Mouse (Mus musculus) c-Kit-positive CD71-negative TER-119-negative erythroid progenitor cells, embryonic 14.5 days (primary cell): ENCODE measurements at regions not wholly inside any gene's neighbourhood (a gene's known extent, or its start where the extent isn't known, plus 50 kb on each side); places are given as distances from the start of the nearest gene placed in this dataset.
"Not testable (repeated sequence)": the region's sequence is repeated elsewhere in the genome, so short reads cannot be mapped to it uniquely, and the experiment has no call there.

ENCODE experiments used
- DNase-seq: peaks from one replicate; pipeline ENCODE4 v3.0.0-alpha.2; 2013; ENCODE audit warnings: low read depth

GRCm38 (mm10) chr6:7790040-7790439, 54.6 kb upstream of the C1galt1 start:
- DNase-seq = no peak

GRCm38 (mm10) chr6:7789071-7789470, 55.6 kb upstream of the C1galt1 start:
- DNase-seq = no peak

- no peak for DNase-seq
Observed at GRCm38 (mm10) chr6:7785407-7785806, 59.2 kb upstream of the C1galt1 start.

- DNase-seq = peak; percentile 17
Observed at GRCm38 (mm10) chr6:7783059-7783458, 61.6 kb upstream of the C1galt1 start.

- DNase-seq = no peak
Observed at GRCm38 (mm10) chr6:7779959-7780358, 64.7 kb upstream of the C1galt1 start.

- no peak for DNase-seq
Observed at GRCm38 (mm10) chr6:7778642-7779404, 65.8 kb upstream of the C1galt1 start.

GRCm38 (mm10) chr6:7768421-7768820, 75.4 kb upstream of the Asns start:
- DNase-seq = no peak

GRCm38 (mm10) chr6:7767631-7768030, 74.6 kb upstream of the Asns start:
- no peak for DNase-seq

- DNase-seq = no peak
Observed at GRCm38 (mm10) chr6:7759385-7759784, 66.3 kb upstream of the Asns start.

GRCm38 (mm10) chr6:7753895-7754294, 60.8 kb upstream of the Asns start:
- DNase-seq = no peak

GRCm38 (mm10) chr6:7752885-7753611, 60.0 kb upstream of the Asns start:
- DNase-seq = no peak

- no peak for DNase-seq
Observed at GRCm38 (mm10) chr6:7748536-7748935, 55.5 kb upstream of the Asns start.

- not testable (repeated sequence) for DNase-seq
Observed at GRCm38 (mm10) chr6:7744257-7744656, 51.2 kb upstream of the Asns start.
